Mouse (Mus musculus): ENCODE results near the gene Flii. TPM values are rescaled to one million over a fixed set of nuclear protein-coding genes. Genes with fewer than 3 reads are reported as not detected.
A peak's percentile ranks its signal among the peaks of the same experiment; 100 is the strongest.

Flii gene
- polyA plus RNA-seq, 1 experiment from 2014 or later: 47.4 TPM

DNA sequence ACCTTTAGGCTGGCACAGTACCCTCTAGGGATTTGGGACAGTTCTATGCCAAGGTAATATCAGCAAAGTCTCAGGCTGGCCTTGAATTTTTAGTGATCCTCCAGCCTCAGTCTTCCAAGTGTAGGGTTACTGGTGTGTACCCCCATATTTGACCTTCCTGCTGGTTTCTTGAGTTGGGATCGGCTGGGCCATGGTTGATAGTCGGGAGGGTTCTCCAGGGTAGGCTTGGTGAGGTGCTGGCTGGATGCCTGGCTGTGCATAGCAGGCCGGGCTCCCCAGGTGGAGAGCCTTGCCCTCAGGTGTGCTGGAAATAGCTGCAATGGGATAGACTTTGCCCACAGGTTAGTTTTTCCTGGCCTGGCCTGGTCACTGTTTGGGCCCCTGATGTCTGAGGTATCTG is 21.8 kb downstream of the Flii start:
- Histone ChIP-seq H3K4me2 (replicated peaks; ENCODE audit: low read depth) (no peak overlapping the region), H3K27ac (ENCODE audit: low read depth, low read length) (no peak overlapping the region), H3K4me3 (ENCODE audit: low read depth, low read length) (no peak overlapping the region), H3K4me1 (replicated peaks; ENCODE audit: control insufficient read depth, insufficient read depth, low read length) (peaks cover 5% of the 10 kb centered on the region), H3K9ac (ENCODE audit: low read depth, low read length) (no peak overlapping the region), H3K9me3 (ENCODE audit: control insufficient read depth) (no peaks in the 10 kb centered on the region), H3K27me3 (replicated peaks; ENCODE audit: control insufficient read depth, insufficient read depth, low read length) (no peaks in the 10 kb centered on the region), H3K36me3 (ENCODE audit: control insufficient read depth, insufficient read depth) (peaks cover 58% of the 10 kb centered on the region)
- whole genome bisulfite sequencing: 87% methylated on average over 3 of the region's 3 CpGs
- no peak for TF ChIP-seq CTCF (IDR thresholded peaks at IDR 0.05; ENCODE audit: low read depth)
- no peak for ATAC-seq

GRCm38 (mm10) chr11:60704023-60704880 is 22.8 kb downstream of the Flii start:
- peaks cover 5% of the 10 kb centered on the region for H3K4me1 ChIP-seq (replicated peaks; ENCODE audit: control insufficient read depth, insufficient read depth, low read length)
- peaks cover 48% of the 10 kb centered on the region for H3K36me3 ChIP-seq (ENCODE audit: control insufficient read depth, insufficient read depth)
- H3K9ac ChIP-seq (ENCODE audit: low read depth, low read length): no peak overlapping the region
- H3K27ac ChIP-seq (ENCODE audit: low read depth, low read length): no peak overlapping the region
- no peak overlapping the region for H3K4me2 ChIP-seq (replicated peaks; ENCODE audit: low read depth)
- no peak overlapping the region for H3K4me3 ChIP-seq (ENCODE audit: low read depth, low read length)
- 91% methylated on average over 19 of the region's 19 CpGs for WGBS
- H3K9me3 ChIP-seq (ENCODE audit: control insufficient read depth): no peaks in the 10 kb centered on the region
- no peaks in the 10 kb centered on the region for H3K27me3 ChIP-seq (replicated peaks; ENCODE audit: control insufficient read depth, insufficient read depth, low read length)
- TF ChIP-seq CTCF (IDR thresholded peaks at IDR 0.05; ENCODE audit: low read depth): no peak
- ATAC-seq: no peak

- no peak for ATAC-seq
- Histone ChIP-seq H3K4me2 (replicated peaks; ENCODE audit: low read depth) (no peak overlapping the region), H3K9ac (ENCODE audit: low read depth, low read length) (no peak overlapping the region), H3K9me3 (ENCODE audit: control insufficient read depth) (no peaks in the 10 kb centered on the region), H3K27me3 (replicated peaks; ENCODE audit: control insufficient read depth, insufficient read depth, low read length) (no peaks in the 10 kb centered on the region), H3K4me3 (ENCODE audit: low read depth, low read length) (no peak overlapping the region), H3K27ac (ENCODE audit: low read depth, low read length) (no peak overlapping the region), H3K36me3 (ENCODE audit: control insufficient read depth, insufficient read depth) (peaks cover 37% of the 10 kb centered on the region), H3K4me1 (replicated peaks; ENCODE audit: control insufficient read depth, insufficient read depth, low read length) (peaks cover 10% of the 10 kb centered on the region)
- 47% methylated on average over 4 of the region's 4 CpGs for WGBS
- TF ChIP-seq CTCF (IDR thresholded peaks at IDR 0.05; ENCODE audit: low read depth): peak; percentile 86
These were observed 23.9 kb downstream of the Flii start for GRCm38 (mm10) chr11:60703131-60703530.

GRCm38 (mm10) chr11:60701611-60702010 is 25.5 kb downstream of the Flii start:
- no peak overlapping the region for H3K4me2 ChIP-seq (replicated peaks; ENCODE audit: low read depth)
- no peaks in the 10 kb centered on the region for H3K27me3 ChIP-seq (replicated peaks; ENCODE audit: control insufficient read depth, insufficient read depth, low read length)
- H3K9me3 ChIP-seq (ENCODE audit: control insufficient read depth): no peaks in the 10 kb centered on the region
- H3K4me3 ChIP-seq (ENCODE audit: low read depth, low read length): no peak overlapping the region
- peaks cover 10% of the 10 kb centered on the region for H3K4me1 ChIP-seq (replicated peaks; ENCODE audit: control insufficient read depth, insufficient read depth, low read length)
- no peak for ATAC-seq
- 89% methylated on average over 2 of the region's 4 CpGs for WGBS
- H3K36me3 ChIP-seq (ENCODE audit: control insufficient read depth, insufficient read depth): peaks cover 22% of the 10 kb centered on the region
- no peak overlapping the region for H3K27ac ChIP-seq (ENCODE audit: low read depth, low read length)
- H3K9ac ChIP-seq (ENCODE audit: low read depth, low read length): no peak overlapping the region
- no peak for TF ChIP-seq CTCF (IDR thresholded peaks at IDR 0.05; ENCODE audit: low read depth)

GRCm38 (mm10) chr11:60700320-60701185 is 26.5 kb downstream of the Flii start:
- no peak for ATAC-seq
- TF ChIP-seq CTCF (IDR thresholded peaks at IDR 0.05; ENCODE audit: low read depth): no peak
- peak overlapping the region; percentile 92 for H3K4me3 ChIP-seq (ENCODE audit: low read depth, low read length)
- WGBS: 24% methylated on average over 12 of the region's 12 CpGs
- H3K36me3 ChIP-seq (ENCODE audit: control insufficient read depth, insufficient read depth): peaks cover 11% of the 10 kb centered on the region; the same call in 1 of the 2 replicates
- no peak overlapping the region for H3K27ac ChIP-seq (ENCODE audit: low read depth, low read length)
- peak overlapping the region; percentile 87 for H3K9ac ChIP-seq (ENCODE audit: low read depth, low read length)
- no peaks in the 10 kb centered on the region for H3K27me3 ChIP-seq (replicated peaks; ENCODE audit: control insufficient read depth, insufficient read depth, low read length)
- no peaks in the 10 kb centered on the region for H3K9me3 ChIP-seq (ENCODE audit: control insufficient read depth)
- peaks cover 10% of the 10 kb centered on the region for H3K4me1 ChIP-seq (replicated peaks; ENCODE audit: control insufficient read depth, insufficient read depth, low read length)
- H3K4me2 ChIP-seq (replicated peaks; ENCODE audit: low read depth): peak overlapping the region; percentile 83

GRCm38 (mm10) chr11:60699524-60700075 is 27.5 kb downstream of the Flii start, which contains the start of gene Llgl1:
Gene Llgl1, plus strand, starts transcription at chr11:60699723.
- H3K4me3 ChIP-seq (ENCODE audit: low read depth, low read length): peak within 1 kb of the TSS; percentile 92
- H3K27me3 ChIP-seq (replicated peaks; ENCODE audit: control insufficient read depth, insufficient read depth, low read length): no peaks in the 10 kb centered on the region
- H3K4me2 ChIP-seq (replicated peaks; ENCODE audit: low read depth): peak within 1 kb of the TSS; percentile 83
- peaks cover 4% of the 10 kb centered on the region; the same call in 1 of the 2 replicates for H3K36me3 ChIP-seq (ENCODE audit: control insufficient read depth, insufficient read depth)
- under 1% methylated on average over 65 of the region's 73 CpGs for WGBS
- ATAC-seq: peak; percentile 91
- H3K9ac ChIP-seq (ENCODE audit: low read depth, low read length): peak within 1 kb of the TSS; percentile 87
- TF ChIP-seq CTCF (IDR thresholded peaks at IDR 0.05; ENCODE audit: low read depth): no peak
- H3K27ac ChIP-seq (ENCODE audit: low read depth, low read length): peak within 1 kb of the TSS; percentile 66
- no peaks in the 10 kb centered on the region for H3K9me3 ChIP-seq (ENCODE audit: control insufficient read depth)
- H3K4me1 ChIP-seq (replicated peaks; ENCODE audit: control insufficient read depth, insufficient read depth, low read length): peaks cover 10% of the 10 kb centered on the region
